Mouse (Mus musculus): ENCODE data around the gene Atad5. TPM values are rescaled to one million over a fixed set of nuclear protein-coding genes. Genes with fewer than 3 reads are reported as not detected.

Atad5 gene
- 1 to 10 TPM; 2.8 to 3.5 TPM for total RNA-seq (2023)

DNA sequence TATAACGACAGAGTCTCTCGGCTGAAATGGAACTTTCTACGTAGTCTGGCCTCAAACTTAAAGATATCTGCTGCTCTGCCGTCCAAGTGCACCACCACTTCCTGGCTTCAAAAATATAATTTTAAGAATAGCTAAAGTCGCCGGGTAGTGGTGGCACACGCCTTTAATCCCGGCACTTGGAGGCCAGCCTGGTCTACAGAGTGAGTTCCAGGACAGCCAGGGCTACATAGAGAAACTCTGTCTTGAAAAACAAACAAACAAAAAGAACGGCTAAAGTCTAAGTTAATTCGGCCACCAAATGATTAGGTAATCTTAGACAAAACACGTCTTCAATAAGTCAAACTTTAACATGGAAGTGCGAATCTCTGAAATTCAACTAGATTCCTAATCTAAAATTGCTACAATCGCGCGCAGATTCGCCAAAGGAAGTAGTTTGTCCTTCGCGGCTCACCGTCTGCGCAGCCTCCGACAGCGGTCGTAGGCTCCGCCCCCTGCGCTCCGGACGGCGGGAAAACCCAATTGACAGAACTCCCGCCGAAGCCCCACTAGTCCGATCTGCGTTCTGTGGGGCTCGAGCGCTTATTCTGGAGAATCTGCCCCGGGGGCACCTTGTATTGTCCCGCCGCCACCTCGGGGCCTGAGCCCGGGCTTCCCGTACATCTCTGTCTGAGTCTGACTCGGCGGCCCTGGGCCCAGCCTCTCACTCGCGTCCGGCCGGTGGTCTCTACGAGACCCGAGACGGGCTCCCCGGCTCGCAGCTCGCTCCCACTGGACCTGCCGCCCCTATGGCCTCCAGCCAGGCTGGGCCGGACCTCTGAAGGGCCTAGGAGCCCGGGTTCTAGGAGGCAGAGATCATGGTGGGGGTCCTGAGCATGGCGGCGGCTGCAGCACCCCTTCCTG is at the start of gene Atad5:
TSS of gene Atad5 (plus strand) at position 484 of the 900 bp plus-strand sequence.

DNA sequence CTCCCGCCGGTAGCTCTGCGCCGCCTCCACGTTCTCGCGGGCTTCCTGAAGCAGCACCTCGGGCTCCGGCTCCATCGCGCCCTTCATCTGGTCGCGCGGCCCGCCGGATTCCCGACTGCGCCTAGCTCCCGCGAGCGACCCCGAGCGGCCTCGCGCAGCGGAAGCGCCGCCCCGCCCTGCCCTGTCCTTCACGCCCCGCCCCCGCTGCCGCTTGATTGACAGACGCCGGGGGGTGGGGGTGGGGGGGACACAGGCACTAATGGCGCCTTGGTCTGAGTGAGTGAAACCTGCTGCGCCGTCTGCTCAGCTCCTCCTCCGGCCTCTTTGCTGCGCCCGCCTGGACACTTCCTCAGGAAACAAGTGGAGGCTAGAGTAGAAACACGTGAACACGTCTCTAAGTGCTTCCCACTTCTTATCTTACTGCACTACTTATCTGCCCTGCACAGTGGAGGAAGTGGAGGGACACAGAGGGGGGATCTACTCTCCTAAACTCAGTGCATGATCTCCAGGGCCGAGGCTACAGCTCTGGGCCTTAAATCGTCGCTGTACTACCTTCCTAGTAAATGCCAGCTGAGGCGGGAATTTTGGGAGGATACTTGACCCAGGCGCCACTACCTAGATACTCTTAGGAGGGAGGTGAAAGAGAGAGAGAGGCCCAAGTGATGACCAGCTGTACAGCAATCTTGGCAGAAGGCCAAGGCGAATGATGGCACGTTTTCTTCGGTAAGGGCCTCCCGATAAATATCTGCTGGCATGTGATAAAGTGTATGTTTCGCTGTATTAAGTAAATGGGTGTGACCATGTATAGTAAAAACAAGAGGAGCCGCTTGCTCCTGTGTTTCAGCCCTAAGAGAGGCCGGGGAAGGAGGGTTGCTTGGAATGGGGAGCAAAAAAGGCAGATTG is 8.1 kb upstream of the Atad5 start, which contains the start of gene Crlf3:
TSS of gene Crlf3 (minus strand) at position 166 of the 903 bp plus-strand sequence.

DNA sequence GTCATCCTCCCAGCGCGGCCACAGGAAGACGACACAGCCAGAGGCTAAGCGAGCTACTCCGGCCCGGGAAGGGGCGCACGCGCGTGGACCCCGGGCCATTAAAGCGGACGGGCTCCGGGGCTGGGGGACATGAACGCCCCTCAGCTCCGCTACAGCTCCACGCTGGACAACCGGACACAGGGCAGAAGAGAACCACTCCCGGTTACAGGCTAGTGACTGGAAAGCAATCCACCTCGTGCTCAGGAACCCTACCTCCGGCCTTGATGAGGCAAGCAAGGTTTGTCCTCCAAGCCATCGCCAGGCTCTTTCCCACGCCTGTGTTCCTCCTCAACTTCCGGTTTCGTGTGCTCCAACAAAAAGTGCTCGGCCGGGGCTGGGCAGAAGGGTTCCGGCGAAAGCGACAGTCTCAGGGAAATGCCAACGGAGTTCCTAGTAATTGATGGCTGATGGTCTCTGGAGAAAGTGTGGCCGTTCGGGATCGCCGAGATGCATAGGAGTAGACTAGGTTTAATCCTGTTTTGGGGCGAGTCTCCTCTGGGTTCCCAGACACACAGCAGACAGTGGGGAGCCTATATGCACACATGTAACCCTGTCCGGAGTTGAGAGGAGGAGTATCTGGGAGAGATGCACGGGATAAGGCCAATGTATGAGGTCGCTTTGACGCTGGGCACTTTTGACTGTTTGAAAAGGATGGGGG is 52.8 kb downstream of the Atad5 start, which contains the start of gene Tefm:
TSS of gene Tefm (minus strand) at position 351 of the 697 bp plus-strand sequence.

DNA sequence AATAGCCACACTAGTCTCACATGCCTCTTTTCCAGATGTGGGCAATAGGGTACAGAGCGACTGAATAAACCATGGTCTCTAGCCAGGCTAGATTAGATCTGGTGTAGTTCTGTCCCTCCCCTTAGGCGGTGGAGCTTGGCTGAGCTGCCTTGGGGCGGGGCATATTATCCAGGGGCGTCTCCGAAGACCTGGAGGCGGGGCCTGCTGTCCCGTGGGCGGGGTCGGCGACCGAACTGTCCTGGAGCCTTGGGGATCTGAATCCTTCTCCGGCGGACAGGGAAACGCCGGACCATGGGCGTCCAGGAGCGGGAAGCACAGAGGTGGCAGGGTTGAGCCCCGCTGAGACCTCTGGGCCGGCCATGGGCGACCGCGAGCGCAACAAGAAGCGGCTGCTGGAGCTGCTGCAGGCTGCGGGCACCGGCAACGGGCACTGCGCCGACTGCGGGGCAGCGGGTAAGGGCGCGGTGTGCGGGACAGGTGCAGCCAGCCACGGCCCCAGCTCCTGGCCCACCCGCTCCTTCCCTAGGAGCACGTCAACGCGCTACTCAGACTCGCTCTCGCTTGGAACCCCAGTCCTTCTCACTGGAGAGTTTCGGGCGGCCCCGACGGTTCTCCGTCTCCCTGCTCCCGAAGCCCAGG is 64.8 kb downstream of the Atad5 start, which contains the start of gene Adap2:
TSS of gene Adap2 (plus strand) at position 249 of the 639 bp plus-strand sequence.

DNA sequence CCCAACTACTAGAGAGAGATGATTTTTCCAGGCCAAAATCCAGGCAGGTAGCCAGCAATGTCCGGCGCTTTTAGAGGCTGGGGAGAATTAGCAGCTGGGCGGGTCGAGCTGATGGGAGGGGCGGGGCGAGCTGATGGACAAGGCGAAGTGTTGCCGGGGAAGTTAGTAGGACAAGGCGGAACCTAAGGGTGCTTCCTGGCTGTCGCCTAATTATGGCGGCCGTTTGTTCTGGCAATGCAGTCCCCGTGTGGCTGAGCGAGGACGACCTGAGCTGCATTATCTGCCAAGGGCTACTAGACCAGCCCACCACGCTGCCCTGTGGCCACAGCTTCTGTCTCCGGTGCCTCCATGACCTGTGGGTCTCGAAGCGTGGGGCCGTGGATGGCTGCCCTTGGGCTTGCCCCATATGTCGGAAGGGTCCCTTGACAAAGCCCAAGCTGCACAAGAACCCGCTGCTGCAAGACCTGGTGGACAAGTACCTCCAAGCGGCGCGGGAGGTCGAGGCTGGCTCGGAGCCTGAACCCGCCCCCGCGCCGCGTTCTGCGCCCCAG is 94.6 kb downstream of the Atad5 start, which contains the start of gene Rnf135:
TSS of gene Rnf135 (plus strand) at position 147 of the 551 bp plus-strand sequence.

Other genes starting within 250 kb of the Atad5 start
- 10 to 100 TPM; 23.5 to 29.7 TPM for gene Utp6, start 127.0 kb upstream of the Atad5 start, total RNA-seq (2023)
- 10 to 100 TPM; 37.9 to 38.9 TPM for gene Suz12, start 96.3 kb upstream of the Atad5 start, total RNA-seq (2023)
- gene Crlf3, start 8.4 kb upstream of the Atad5 start, total RNA-seq (2023), result 100 to 1,000 TPM; 107 to 112 TPM
- gene Tefm, start 52.8 kb downstream of the Atad5 start, total RNA-seq (2023), result 1 to 10 TPM; 5.6 to 7.3 TPM
- 10 to 100 TPM; 53.1 to 68.0 TPM for gene Adap2, start 64.7 kb downstream of the Atad5 start, total RNA-seq (2023)
- 10 to 100 TPM in 1 of 2 experiments, 1 to 10 TPM in 1; 9.9 to 11.4 TPM for gene Rnf135, start 94.5 kb downstream of the Atad5 start, total RNA-seq (2023)
- 10 to 100 TPM; 39.2 to 41.1 TPM for gene Rhot1, start 119.6 kb downstream of the Atad5 start, total RNA-seq (2023)
- under 1 TPM; 0.49 to 0.66 TPM for gene Rhbdl3, start 211.5 kb downstream of the Atad5 start, total RNA-seq (2023)